Mouse (Mus musculus): ENCODE data around the gene Laptm5.

DNA sequence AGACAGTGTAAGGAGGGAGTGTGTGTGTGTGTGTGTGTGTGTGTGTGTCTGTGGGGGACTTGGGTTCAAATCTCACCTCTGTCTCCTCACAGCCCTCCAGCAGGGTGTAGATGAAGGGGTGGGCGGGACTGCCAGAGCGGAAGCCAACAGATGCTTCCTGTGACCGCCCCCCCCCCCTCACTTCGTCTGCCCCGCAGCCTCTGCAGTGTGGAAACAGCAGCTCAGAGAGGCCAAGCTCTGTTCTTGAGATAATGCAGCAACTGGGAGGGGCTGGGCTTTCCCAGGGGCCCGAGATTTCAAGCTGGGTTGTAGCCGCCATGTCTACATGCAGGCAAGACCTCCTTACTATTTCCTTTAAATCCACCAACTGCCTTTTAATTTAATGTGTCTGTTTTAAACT lies 2.3 kb upstream of the Laptm5 start:
- TF ChIP-seq POLR2A (IDR thresholded peaks at IDR 0.05; ENCODE audit: control insufficient read depth, low read depth, low read length) (no peak), CTCF (IDR thresholded peaks at IDR 0.05; ENCODE audit: control insufficient read depth, insufficient read depth, insufficient replicate concordance, low read depth, low read length) (no peak)

Data from testis, adult 2 months (tissue).